Mouse (Mus musculus): ENCODE data around the gene Gm10720. TPM values are rescaled to one million over a fixed set of nuclear protein-coding genes. Genes with fewer than 3 reads are reported as not detected.
"Not testable (repeated sequence)": the region's sequence is repeated elsewhere in the genome, so short reads cannot be mapped to it uniquely, and the experiment has no call there.

Gene Gm10720
- polyA plus RNA-seq, 1 experiment from 2014 or later: not detected

DNA sequence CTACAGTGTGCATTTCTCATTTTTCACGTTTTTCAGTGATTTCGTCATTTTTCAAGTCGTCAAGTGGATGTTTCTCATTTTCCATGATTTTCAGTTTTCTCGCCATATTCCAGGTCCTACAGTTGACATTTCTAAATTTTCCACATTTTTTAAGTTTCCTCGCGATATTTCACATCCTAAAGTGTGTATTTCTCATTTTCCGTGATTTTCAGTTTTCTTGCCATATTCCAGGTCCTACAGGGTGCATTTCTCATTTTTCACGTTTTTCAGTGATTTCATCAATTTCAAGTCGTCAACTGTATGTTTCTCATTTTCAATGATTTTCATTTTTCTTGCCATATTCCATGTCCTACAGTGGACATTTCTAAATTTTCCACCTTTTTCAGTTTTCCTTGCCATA lies 1.7 kb downstream of the Gm10720 start, which contains the start of gene Gm10719:
Gene Gm10719 (plus strand): TSS at position 301 of the 400 bp plus-strand sequence.
- not testable (repeated sequence) for H3K4me2 ChIP-seq; H3K27me3 ChIP-seq (replicated peaks); H3K9ac ChIP-seq; H3K9me3 ChIP-seq; H3K36me3 ChIP-seq; H3K4me3 ChIP-seq (replicated peaks); H3K27ac ChIP-seq; H3K4me1 ChIP-seq; ATAC-seq (ENCODE audit: insufficient read depth, low FRiP score, low read depth)
- 57% methylated on average over 2 of the region's 9 CpGs for WGBS

DNA sequence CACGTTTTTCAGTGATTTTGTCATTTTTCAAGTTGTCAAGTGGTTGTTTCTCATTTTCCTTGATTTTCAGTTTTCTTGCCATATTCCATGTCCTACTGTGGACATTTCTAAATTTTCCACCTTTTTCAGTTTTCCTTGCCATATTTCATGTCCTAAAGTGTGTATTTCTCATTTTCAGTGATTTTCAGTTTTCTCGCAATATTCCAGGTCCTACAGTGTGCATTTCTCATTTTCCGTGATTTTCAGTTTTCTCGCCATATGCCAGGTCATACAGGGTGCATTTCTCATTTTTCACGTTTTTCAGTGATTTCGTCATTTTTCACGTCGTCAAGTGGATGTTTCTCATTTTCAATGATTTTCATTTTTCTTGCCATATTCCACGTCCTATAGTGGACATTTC lies 3.5 kb downstream of the Gm10720 start:
- not testable (repeated sequence) for ATAC-seq (ENCODE audit: insufficient read depth, low FRiP score, low read depth); H3K9me3 ChIP-seq; H3K4me3 ChIP-seq (replicated peaks); H3K4me2 ChIP-seq; H3K36me3 ChIP-seq; H3K27me3 ChIP-seq (replicated peaks); H3K27ac ChIP-seq; H3K9ac ChIP-seq; H3K4me1 ChIP-seq
- 59% methylated on average over 9 of the region's 9 CpGs for WGBS

GRCm38 (mm10) chr9:3019835-3020727 lies 4.6 kb downstream of the Gm10720 start:
- H3K9ac ChIP-seq; H3K4me1 ChIP-seq; H3K9me3 ChIP-seq; H3K36me3 ChIP-seq; ATAC-seq (ENCODE audit: insufficient read depth, low FRiP score, low read depth); H3K27me3 ChIP-seq (replicated peaks); H3K27ac ChIP-seq; H3K4me2 ChIP-seq; H3K4me3 ChIP-seq (replicated peaks): not testable (repeated sequence)
- 75% methylated on average over 17 of the region's 19 CpGs for WGBS

DNA sequence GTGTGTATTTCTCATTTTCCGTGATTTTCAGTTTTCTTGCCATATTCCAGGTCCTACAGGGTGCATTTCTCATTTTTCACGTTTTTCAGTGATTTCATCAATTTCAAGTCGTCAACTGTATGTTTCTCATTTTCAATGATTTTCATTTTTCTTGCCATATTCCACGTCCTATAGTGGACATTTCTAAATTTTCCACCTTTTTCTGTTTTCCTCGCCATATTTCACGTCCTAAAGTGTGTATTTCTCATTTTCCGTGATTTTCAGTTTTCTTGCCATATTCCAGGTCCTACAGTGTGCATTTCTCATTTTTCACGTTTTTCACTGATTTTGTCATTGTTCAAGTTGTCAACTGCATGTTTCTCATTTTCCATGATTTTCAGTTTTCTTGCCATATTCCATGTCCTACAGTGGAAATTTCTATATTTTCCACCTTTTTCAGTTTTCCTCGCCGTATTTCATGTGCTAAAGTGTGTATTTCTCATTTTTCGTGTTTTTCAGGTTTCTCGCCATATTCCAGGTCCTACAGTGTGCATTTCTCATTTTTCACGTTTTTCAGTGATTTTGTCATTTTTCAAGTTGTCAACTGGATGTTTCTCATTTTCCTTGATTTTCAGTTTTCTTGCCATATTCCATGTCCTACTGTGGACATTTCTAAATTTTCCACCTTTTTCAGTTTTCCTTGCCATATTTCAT lies 7.0 kb downstream of the Gm10720 start:
- not testable (repeated sequence) for H3K9me3 ChIP-seq; H3K4me3 ChIP-seq (replicated peaks); H3K27me3 ChIP-seq (replicated peaks); ATAC-seq (ENCODE audit: insufficient read depth, low FRiP score, low read depth); H3K36me3 ChIP-seq; H3K9ac ChIP-seq; H3K4me2 ChIP-seq; H3K27ac ChIP-seq; H3K4me1 ChIP-seq
- WGBS: 70% methylated on average over 11 of the region's 13 CpGs

DNA sequence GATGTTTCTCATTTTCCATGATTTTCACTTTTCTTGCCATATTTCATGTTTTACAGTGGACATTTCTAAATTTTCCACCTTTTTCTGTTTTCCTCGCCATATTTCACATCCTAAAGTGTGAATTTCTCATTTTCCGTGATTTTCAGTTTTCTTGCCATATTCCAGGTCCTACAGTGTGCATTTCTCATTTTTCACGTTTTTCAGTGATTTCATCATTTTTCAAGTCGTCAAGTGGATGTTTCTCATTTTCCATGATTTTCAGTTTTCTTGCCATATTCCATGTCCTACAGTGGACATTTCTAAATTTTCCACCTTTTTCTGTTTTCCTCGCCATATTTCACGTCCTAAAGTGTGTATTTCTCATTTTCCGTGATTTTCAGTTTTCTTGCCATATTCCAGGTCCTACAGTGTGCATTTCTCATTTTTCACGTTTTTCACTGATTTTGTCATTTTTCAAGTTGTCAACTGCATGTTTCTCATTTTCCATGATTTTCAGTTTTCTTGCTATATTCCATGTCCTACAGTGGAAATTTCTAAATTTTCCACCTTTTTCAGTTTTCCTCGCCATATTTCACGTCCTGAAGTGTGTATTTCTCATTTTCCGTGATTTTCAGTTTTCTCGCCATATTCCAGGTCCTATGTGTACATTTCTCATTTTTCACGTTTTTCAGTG lies 8.0 kb downstream of the Gm10720 start, which contains the start of gene Gm10718:
Gene Gm10718 (plus strand): TSS at position 236 of the 673 bp plus-strand sequence.
- not testable (repeated sequence) for ATAC-seq (ENCODE audit: insufficient read depth, low FRiP score, low read depth); H3K4me3 ChIP-seq (replicated peaks); H3K4me1 ChIP-seq; H3K9me3 ChIP-seq; H3K27me3 ChIP-seq (replicated peaks); H3K9ac ChIP-seq; H3K27ac ChIP-seq; H3K36me3 ChIP-seq; H3K4me2 ChIP-seq
- WGBS: 70% methylated on average over 12 of the region's 13 CpGs

DNA sequence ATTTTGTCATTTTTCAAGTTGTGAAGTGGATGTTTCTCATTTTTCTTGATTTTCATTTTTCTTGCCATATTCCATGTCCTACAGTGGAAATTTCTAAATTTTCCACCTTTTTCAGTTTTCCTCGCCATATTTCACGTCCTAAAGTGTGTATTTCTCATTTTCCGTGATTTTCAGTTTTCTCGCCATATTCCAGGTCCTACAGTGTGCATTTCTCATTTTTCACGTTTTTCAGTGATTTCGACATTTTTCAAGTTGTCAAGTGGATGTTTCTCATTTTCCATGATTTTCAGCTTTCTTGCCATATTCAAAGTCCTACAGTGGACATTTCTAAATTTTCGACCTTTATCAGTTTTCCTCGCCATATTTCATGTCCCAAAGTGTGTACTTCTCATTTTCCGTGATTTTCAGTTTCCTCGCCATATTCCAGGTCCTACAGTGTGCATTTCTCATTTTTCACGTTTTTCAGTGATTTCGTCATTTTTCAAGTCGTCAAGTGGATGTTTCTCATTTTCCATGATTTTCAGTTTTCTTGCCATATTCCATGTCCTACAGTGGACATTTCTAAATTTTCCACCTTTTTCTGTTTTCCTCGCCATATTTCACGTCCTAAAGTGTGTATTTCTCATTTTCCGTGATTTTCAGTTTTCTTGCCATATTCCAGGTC lies 8.7 kb downstream of the Gm10720 start:
- not testable (repeated sequence) for H3K4me2 ChIP-seq; ATAC-seq (ENCODE audit: insufficient read depth, low FRiP score, low read depth); H3K36me3 ChIP-seq; H3K9me3 ChIP-seq; H3K9ac ChIP-seq; H3K4me1 ChIP-seq; H3K27me3 ChIP-seq (replicated peaks); H3K4me3 ChIP-seq (replicated peaks); H3K27ac ChIP-seq
- 73% methylated on average over 16 of the region's 16 CpGs for WGBS

DNA sequence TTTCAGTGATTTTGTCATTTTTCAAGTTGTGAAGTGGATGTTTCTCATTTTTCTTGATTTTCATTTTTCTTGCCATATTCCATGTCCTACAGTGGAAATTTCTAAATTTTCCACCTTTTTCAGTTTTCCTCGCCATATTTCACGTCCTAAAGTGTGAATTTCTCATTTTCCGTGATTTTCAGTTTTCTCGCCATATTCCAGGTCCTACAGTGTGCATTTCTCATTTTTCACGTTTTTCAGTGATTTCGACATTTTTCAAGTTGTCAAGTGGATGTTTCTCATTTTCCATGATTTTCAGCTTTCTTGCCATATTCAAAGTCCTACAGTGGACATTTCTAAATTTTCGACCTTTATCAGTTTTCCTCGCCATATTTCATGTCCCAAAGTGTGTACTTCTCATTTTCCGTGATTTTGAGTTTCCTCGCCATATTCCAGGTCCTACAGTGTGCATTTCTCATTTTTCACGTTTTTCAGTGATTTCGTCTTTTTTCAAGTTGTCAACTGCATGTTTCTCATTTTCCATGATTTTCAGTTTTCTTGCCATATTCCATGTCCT lies 9.5 kb downstream of the Gm10720 start, which contains the start of gene Gm10717:
Gene Gm10717 (plus strand): TSS at position 506 of the 556 bp plus-strand sequence.
- H3K4me1 ChIP-seq; H3K36me3 ChIP-seq; ATAC-seq (ENCODE audit: insufficient read depth, low FRiP score, low read depth); H3K27me3 ChIP-seq (replicated peaks); H3K4me2 ChIP-seq; H3K9me3 ChIP-seq; H3K27ac ChIP-seq; H3K9ac ChIP-seq; H3K4me3 ChIP-seq (replicated peaks): not testable (repeated sequence)
- 71% methylated on average over 12 of the region's 12 CpGs for WGBS

GRCm38 (mm10) chr9:3025653-3026052 lies 10.2 kb downstream of the Gm10720 start:
- not testable (repeated sequence) for H3K4me2 ChIP-seq; H3K27me3 ChIP-seq (replicated peaks); H3K27ac ChIP-seq; H3K36me3 ChIP-seq; ATAC-seq (ENCODE audit: insufficient read depth, low FRiP score, low read depth); H3K9ac ChIP-seq; H3K4me3 ChIP-seq (replicated peaks); H3K9me3 ChIP-seq; H3K4me1 ChIP-seq
- whole genome bisulfite sequencing: 72% methylated on average over 5 of the region's 6 CpGs

DNA sequence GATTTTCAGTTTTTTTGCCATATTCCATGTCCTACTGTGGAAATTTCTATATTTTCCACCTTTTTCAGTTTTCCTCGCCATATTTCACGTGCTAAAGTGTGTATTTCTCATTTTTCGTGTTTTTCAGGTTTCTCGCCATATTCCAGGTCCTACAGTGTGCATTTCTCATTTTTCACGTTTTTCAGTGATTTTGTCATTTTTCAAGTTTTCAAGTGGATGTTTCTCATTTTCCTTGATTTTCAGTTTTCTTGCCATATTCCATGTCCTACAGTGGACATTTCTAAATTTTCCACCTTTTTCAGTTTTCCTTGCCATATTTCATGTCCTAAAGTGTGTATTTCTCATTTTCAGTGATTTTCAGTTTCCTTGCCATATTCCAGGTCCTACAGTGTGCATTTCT lies 10.7 kb downstream of the Gm10720 start:
- not testable (repeated sequence) for H3K27ac ChIP-seq; H3K9ac ChIP-seq; H3K27me3 ChIP-seq (replicated peaks); H3K36me3 ChIP-seq; H3K9me3 ChIP-seq; H3K4me3 ChIP-seq (replicated peaks); H3K4me1 ChIP-seq; ATAC-seq (ENCODE audit: insufficient read depth, low FRiP score, low read depth); H3K4me2 ChIP-seq
- WGBS: 72% methylated on average over 5 of the region's 5 CpGs

DNA sequence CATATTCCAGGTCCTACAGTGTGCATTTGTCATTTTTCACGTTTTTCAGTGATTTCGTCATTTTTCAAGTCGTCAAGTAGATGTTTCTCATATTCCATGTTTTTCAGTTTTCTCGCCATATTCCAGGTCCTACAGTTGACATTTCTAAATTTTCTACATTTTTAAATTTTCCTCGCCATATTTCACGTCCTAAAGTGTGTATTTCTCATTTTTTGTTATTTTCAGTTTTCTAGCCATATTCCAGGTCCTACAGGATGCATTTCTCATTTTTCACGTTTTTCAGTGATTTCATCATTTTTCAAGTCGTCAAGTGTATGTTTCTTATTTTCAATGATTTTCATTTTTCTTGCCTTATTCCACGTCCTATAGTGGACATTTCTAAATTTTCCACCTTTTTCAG lies 11.3 kb downstream of the Gm10720 start:
- not testable (repeated sequence) for H3K9ac ChIP-seq; H3K36me3 ChIP-seq; H3K27me3 ChIP-seq (replicated peaks); H3K4me3 ChIP-seq (replicated peaks); H3K9me3 ChIP-seq; H3K27ac ChIP-seq; H3K4me2 ChIP-seq; ATAC-seq (ENCODE audit: insufficient read depth, low FRiP score, low read depth); H3K4me1 ChIP-seq
- WGBS: 67% methylated on average over 9 of the region's 9 CpGs

GRCm38 (mm10) chr9:3027200-3027599 lies 11.7 kb downstream of the Gm10720 start:
- not testable (repeated sequence) for H3K4me2 ChIP-seq; H3K4me1 ChIP-seq; H3K9ac ChIP-seq; H3K27me3 ChIP-seq (replicated peaks); H3K4me3 ChIP-seq (replicated peaks); H3K9me3 ChIP-seq; H3K36me3 ChIP-seq; H3K27ac ChIP-seq
- 0 out of 2 replicates have a peak, but pooled peaks have one; percentile 5 for ATAC-seq (ENCODE audit: insufficient read depth, low FRiP score, low read depth)
- WGBS: 68% methylated on average over 9 of the region's 9 CpGs

Measured in stomach, embryonic 15.5 days (tissue).